Mouse (Mus musculus): ENCODE data around the gene P2ry12. TPM values are rescaled to one million over a fixed set of nuclear protein-coding genes. Genes with fewer than 3 reads are reported as not detected.
A peak's percentile ranks its signal among the peaks of the same experiment; 100 is the strongest.

The P2ry12 gene
- polyA plus RNA-seq, 1 experiment from 2014 or later, result 1.7 TPM

GRCm38 (mm10) chr3:59176871-59177270, 85.8 kb downstream of the P2ry12 start:
- WGBS, result 51% methylated on average over 5 of the region's 5 CpGs
- Histone ChIP-seq H3K9ac (no peak overlapping the region), H3K36me3 (no peaks in the 10 kb centered on the region), H3K4me3 (no peak overlapping the region), H3K4me2 (no peak overlapping the region), H3K27me3 (replicated peaks) (no peaks in the 10 kb centered on the region), H3K4me1 (peaks cover 13% of the 10 kb centered on the region), H3K9me3 (no peaks in the 10 kb centered on the region), H3K27ac (replicated peaks) (no peak overlapping the region)
- no peak for ATAC-seq (ENCODE audit: extremely low read depth, insufficient number of reproducible peaks, low FRiP score, low TSS enrichment)

GRCm38 (mm10) chr3:59175234-59175633, 87.4 kb downstream of the P2ry12 start:
- Histone ChIP-seq H3K4me2 (no peak overlapping the region), H3K4me1 (peaks cover 18% of the 10 kb centered on the region), H3K27me3 (replicated peaks) (no peaks in the 10 kb centered on the region), H3K36me3 (no peaks in the 10 kb centered on the region), H3K9ac (no peak overlapping the region), H3K9me3 (no peaks in the 10 kb centered on the region), H3K27ac (replicated peaks) (no peak overlapping the region), H3K4me3 (no peak overlapping the region)
- ATAC-seq (ENCODE audit: extremely low read depth, insufficient number of reproducible peaks, low FRiP score, low TSS enrichment), result no peak
- WGBS, result 28% methylated on average over 5 of the region's 5 CpGs

- H3K9ac ChIP-seq, result no peak overlapping the region
- ATAC-seq (ENCODE audit: extremely low read depth, insufficient number of reproducible peaks, low FRiP score, low TSS enrichment), result no peak
- H3K4me2 ChIP-seq, result no peak overlapping the region
- H3K9me3 ChIP-seq, result no peaks in the 10 kb centered on the region
- no peak overlapping the region for H3K4me3 ChIP-seq
- 72% methylated on average over 6 of the region's 6 CpGs for WGBS
- no peak overlapping the region for H3K27ac ChIP-seq (replicated peaks)
- peaks cover 25% of the 10 kb centered on the region for H3K4me1 ChIP-seq
- H3K27me3 ChIP-seq (replicated peaks), result no peaks in the 10 kb centered on the region
- no peaks in the 10 kb centered on the region for H3K36me3 ChIP-seq
These were observed 88.1 kb downstream of the P2ry12 start for GRCm38 (mm10) chr3:59174426-59175154.

- Histone ChIP-seq H3K4me2 (no peak overlapping the region), H3K27me3 (replicated peaks) (no peaks in the 10 kb centered on the region), H3K9ac (no peak overlapping the region), H3K9me3 (no peaks in the 10 kb centered on the region), H3K4me1 (peaks cover 12% of the 10 kb centered on the region), H3K36me3 (no peaks in the 10 kb centered on the region), H3K27ac (replicated peaks) (peak overlapping the region; percentile 45; the same call in 1 of the 2 replicates), H3K4me3 (no peak overlapping the region)
- no peak for ATAC-seq (ENCODE audit: extremely low read depth, insufficient number of reproducible peaks, low FRiP score, low TSS enrichment)
- WGBS, result 20% methylated on average over 2 of the region's 2 CpGs
These were observed 92.6 kb downstream of the P2ry12 start for GRCm38 (mm10) chr3:59169921-59170627.

GRCm38 (mm10) chr3:59169215-59169614, 93.5 kb downstream of the P2ry12 start:
- no peak overlapping the region for H3K4me2 ChIP-seq

GRCm38 (mm10) chr3:59168476-59168875, 94.2 kb downstream of the P2ry12 start:
- 78% methylated on average over 6 of the region's 6 CpGs for WGBS
- Histone ChIP-seq H3K27ac (replicated peaks) (no peak overlapping the region), H3K4me2 (no peak overlapping the region), H3K9me3 (no peaks in the 10 kb centered on the region), H3K36me3 (no peaks in the 10 kb centered on the region), H3K9ac (no peak overlapping the region), H3K4me3 (no peak overlapping the region), H3K27me3 (replicated peaks) (no peaks in the 10 kb centered on the region), H3K4me1 (peaks cover 12% of the 10 kb centered on the region)
- no peak for ATAC-seq (ENCODE audit: extremely low read depth, insufficient number of reproducible peaks, low FRiP score, low TSS enrichment)

More at GRCm38 (mm10) chr3:59169215-59169614, 93.5 kb downstream of the P2ry12 start:
- Histone ChIP-seq H3K27me3 (replicated peaks) (no peaks in the 10 kb centered on the region), H3K4me1 (peaks cover 12% of the 10 kb centered on the region), H3K27ac (replicated peaks) (no peak overlapping the region), H3K9me3 (no peaks in the 10 kb centered on the region), H3K9ac (no peak overlapping the region), H3K36me3 (no peaks in the 10 kb centered on the region), H3K4me3 (no peak overlapping the region)
- WGBS, result 66% methylated on average over 4 of the region's 4 CpGs
- no peak for ATAC-seq (ENCODE audit: extremely low read depth, insufficient number of reproducible peaks, low FRiP score, low TSS enrichment)

GRCm38 (mm10) chr3:59167417-59168054, 95.1 kb downstream of the P2ry12 start:
- H3K4me2 ChIP-seq, result no peak overlapping the region
- no peak overlapping the region for H3K9ac ChIP-seq
- no peaks in the 10 kb centered on the region for H3K9me3 ChIP-seq
- no peak overlapping the region for H3K4me3 ChIP-seq
- no peak overlapping the region for H3K27ac ChIP-seq (replicated peaks)
- H3K27me3 ChIP-seq (replicated peaks), result no peaks in the 10 kb centered on the region
- peaks cover 12% of the 10 kb centered on the region for H3K4me1 ChIP-seq
- H3K36me3 ChIP-seq, result no peaks in the 10 kb centered on the region
- ATAC-seq (ENCODE audit: extremely low read depth, insufficient number of reproducible peaks, low FRiP score, low TSS enrichment), result no peak
- WGBS, result 69% methylated on average over 2 of the region's 2 CpGs

Other genes with a start within 250 kb of the P2ry12 start
- 0.66 and 0.68 TPM in 2 replicates for gene Gpr171, start 161.1 kb downstream of the P2ry12 start, polyA plus RNA-seq (2015; fragmentation: Nextera tagmentation; extraction: Ambion mirVana)
- gene P2ry14, start 109.3 kb downstream of the P2ry12 start, polyA plus RNA-seq (2015; fragmentation: Nextera tagmentation; extraction: Ambion mirVana), result 1.7 and 2.3 TPM in 2 replicates
- not detected in 2 replicates for gene Gpr87, start 67.8 kb downstream of the P2ry12 start, polyA plus RNA-seq (2015; fragmentation: Nextera tagmentation; extraction: Ambion mirVana)
- 1.1 TPM in 2 replicates for gene P2ry13, start 52.0 kb downstream of the P2ry12 start, polyA plus RNA-seq (2015; fragmentation: Nextera tagmentation; extraction: Ambion mirVana)
- 1.6 and 2.3 TPM in 2 replicates for gene Igsf10, start 81.5 kb upstream of the P2ry12 start, polyA plus RNA-seq (2015; fragmentation: Nextera tagmentation; extraction: Ambion mirVana)

Data from heart, embryonic 13.5 days (tissue).